Mouse (Mus musculus) erythroblast, embryonic 14.5 days (primary cell): ENCODE measurements around the gene Tgm2.

Experiments used
- GATA1 ChIP-seq: IDR thresholded peaks from 2 replicates; pipeline ENCODE4 v1.6.1; 2012; ENCODE audit warnings: low read length, inconsistent platforms, mixed read lengths
- TAL1 ChIP-seq: IDR thresholded peaks from 3 replicates; pipeline ENCODE4 v1.6.1; 2012; ENCODE audit warnings: low read length, inconsistent platforms, mixed read lengths

GRCm38 (mm10) chr2:158133050-158133449 is 13.2 kb downstream of the Tgm2 start:
- no peak for TF ChIP-seq TAL1
- TF ChIP-seq GATA1 = no peak
